Mouse (Mus musculus): ENCODE data around the gene Cdk5rap2. TPM values are rescaled to one million over a fixed set of nuclear protein-coding genes. Genes with fewer than 3 reads are reported as not detected.

Cdk5rap2 gene
- total and polyA plus RNA-seq, 3 experiments, result 10.5 to 15.4 TPM; not detected in 1

DNA sequence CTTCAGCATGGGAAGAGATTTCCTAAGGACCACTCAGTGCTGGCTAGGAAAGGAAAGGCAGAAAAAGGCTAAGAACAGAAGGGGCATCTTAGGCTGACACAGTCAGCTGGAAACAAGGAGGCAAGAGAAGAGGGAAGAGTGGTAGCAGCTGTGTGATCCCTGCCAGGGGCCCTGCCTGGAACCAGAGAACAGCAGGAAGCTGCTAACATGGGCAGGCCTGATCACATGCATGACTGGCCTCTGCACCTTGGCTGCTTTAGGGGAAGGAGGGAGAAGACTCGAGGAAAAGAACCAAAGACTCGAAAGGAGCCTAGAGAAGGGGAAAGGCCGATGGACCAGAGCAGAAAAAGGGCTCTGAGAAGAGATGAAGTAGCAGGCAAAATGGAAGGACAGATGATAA is 188.4 kb downstream of the Cdk5rap2 start:
- Histone ChIP-seq H3K9ac (ENCODE audit: control insufficient read depth, low read depth, low read length, poor library complexity, severe bottlenecking) (no peak overlapping the region), H3K79me2 (ENCODE audit: control insufficient read depth, insufficient read depth, low read length, poor library complexity) (no peaks in the 10 kb centered on the region), H3K4me1 (ENCODE audit: control insufficient read depth in 1 of 2, insufficient read depth in 2 of 2, low read length in 2 of 2) (no peaks in the 10 kb centered on the region; a peak in 1 of 4 replicates), H3K4me3 (ENCODE audit: control insufficient read depth in 1 of 2, insufficient read depth in 1 of 2, low read depth in 2 of 2, low read length in 2 of 2) (no peak overlapping the region), H3K36me3 (ENCODE audit: control insufficient read depth in 1 of 2, insufficient read depth in 2 of 2, low read length in 2 of 2) (no peaks in the 10 kb centered on the region; a peak in 1 of 4 replicates), H3K27me3 (ENCODE audit: control insufficient read depth in 1 of 2, insufficient read depth in 2 of 2, low read length in 2 of 2) (no peaks in the 10 kb centered on the region), H3K9me3 (replicated peaks; ENCODE audit: insufficient read depth, low read length) (no peaks in the 10 kb centered on the region), H3K27ac (ENCODE audit: control insufficient read depth, low read depth, low read length) (no peak overlapping the region)
- DNase-seq (ENCODE audit: low read depth, low spot score), result no peak
- no peak for TF ChIP-seq SIN3A (IDR thresholded peaks at IDR 0.05; ENCODE audit: low read length)
- no peak for TF ChIP-seq HCFC1 (IDR thresholded peaks at IDR 0.05; ENCODE audit: low read depth, low read length)
- TF ChIP-seq TAL1 (IDR thresholded peaks at IDR 0.05; ENCODE audit: low read length), result no peak
- TF ChIP-seq TBP (IDR thresholded peaks at IDR 0.05; ENCODE audit: low read depth, low read length), result no peak
- TF ChIP-seq USF2 (IDR thresholded peaks at IDR 0.05; ENCODE audit: borderline replicate concordance in 1 of 2, insufficient read depth in 1 of 2, low read depth in 1 of 2, low read length in 2 of 2), result no peak
- no peak for TF ChIP-seq NRF1 (IDR thresholded peaks at IDR 0.05; ENCODE audit: insufficient read depth, low read depth, low read length, poor library complexity, severe bottlenecking)
- no peak for TF ChIP-seq GABPA (IDR thresholded peaks at IDR 0.05; ENCODE audit: low read depth, low read length)
- TF ChIP-seq RAD21 (IDR thresholded peaks at IDR 0.05; ENCODE audit: low read depth, low read length), result no peak
- no peak for TF ChIP-seq NELFE (IDR thresholded peaks at IDR 0.05; ENCODE audit: low read depth, low read length)
- no peak for TF ChIP-seq ETS1 (IDR thresholded peaks at IDR 0.05; ENCODE audit: low read depth, low read length)

DNA sequence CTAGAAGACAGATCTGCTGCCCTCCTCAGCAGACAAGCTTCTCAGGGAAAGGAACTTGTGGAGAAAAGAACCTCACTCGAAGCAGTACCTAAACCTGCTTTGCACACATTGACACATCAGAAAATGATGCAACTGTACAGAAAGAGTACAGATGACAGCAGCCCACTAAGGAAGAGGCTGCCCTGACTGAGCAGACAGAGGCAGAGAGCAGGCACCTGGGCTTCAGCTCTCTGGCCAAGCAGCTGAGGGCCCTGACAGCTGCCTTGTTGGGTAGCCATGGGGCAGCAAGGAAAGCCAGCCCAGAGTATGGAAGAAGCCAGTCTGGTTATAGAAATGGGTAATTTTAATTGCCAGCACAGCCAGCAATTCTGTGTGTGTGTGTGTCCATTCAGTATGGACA is 188.9 kb downstream of the Cdk5rap2 start:
- no peaks in the 10 kb centered on the region for H3K27me3 ChIP-seq (ENCODE audit: control insufficient read depth in 1 of 2, insufficient read depth in 2 of 2, low read length in 2 of 2)
- no peak overlapping the region for H3K27ac ChIP-seq (ENCODE audit: control insufficient read depth, low read depth, low read length)
- no peak overlapping the region for H3K4me3 ChIP-seq (ENCODE audit: control insufficient read depth in 1 of 2, insufficient read depth in 1 of 2, low read depth in 2 of 2, low read length in 2 of 2)
- H3K79me2 ChIP-seq (ENCODE audit: control insufficient read depth, insufficient read depth, low read length, poor library complexity), result no peaks in the 10 kb centered on the region
- TF ChIP-seq KAT2A (conservative IDR thresholded peaks at IDR 0.05; ENCODE audit: low read depth, low read length), result no peak
- no peak for TF ChIP-seq ZC3H11A (IDR thresholded peaks at IDR 0.05; ENCODE audit: low read depth, low read length)
- TF ChIP-seq RAD21 (IDR thresholded peaks at IDR 0.05; ENCODE audit: low read depth, low read length), result no peak
- no peak for TF ChIP-seq E2F4 (IDR thresholded peaks at IDR 0.05; ENCODE audit: borderline replicate concordance, low read depth, low read length)
- no peak for TF ChIP-seq POLR2AphosphoS2 (IDR thresholded peaks at IDR 0.05; ENCODE audit: low read length)
- no peak for TF ChIP-seq MAX (IDR thresholded peaks at IDR 0.05; ENCODE audit: low read length)
- no peak for TF ChIP-seq POLR2A (IDR thresholded peaks at IDR 0.05; ENCODE audit: control insufficient read depth in 1 of 2, insufficient read depth in 1 of 2, low read depth in 1 of 2, low read length in 2 of 2, poor library complexity in 1 of 2)
- no peak for TF ChIP-seq CHD2 (IDR thresholded peaks at IDR 0.05; ENCODE audit: low read length)
- TF ChIP-seq ELF1 (IDR thresholded peaks at IDR 0.05; ENCODE audit: low read depth, low read length), result no peak
- TF ChIP-seq BHLHE40 (IDR thresholded peaks at IDR 0.05; ENCODE audit: borderline replicate concordance, low read depth, low read length), result no peak
- TF ChIP-seq TCF12 (IDR thresholded peaks at IDR 0.05; ENCODE audit: low read depth, low read length), result no peak
- no peak for TF ChIP-seq RCOR1 (IDR thresholded peaks at IDR 0.05; ENCODE audit: low read depth, low read length)
- no peak for TF ChIP-seq USF1 (IDR thresholded peaks at IDR 0.05; ENCODE audit: low read depth, low read length)
- no peaks in the 10 kb centered on the region; a peak in 1 of 4 replicates for H3K4me1 ChIP-seq (ENCODE audit: control insufficient read depth in 1 of 2, insufficient read depth in 2 of 2, low read length in 2 of 2)
- no peak overlapping the region for H3K9ac ChIP-seq (ENCODE audit: control insufficient read depth, low read depth, low read length, poor library complexity, severe bottlenecking)
- H3K36me3 ChIP-seq (ENCODE audit: control insufficient read depth in 1 of 2, insufficient read depth in 2 of 2, low read length in 2 of 2), result no peaks in the 10 kb centered on the region; a peak in 1 of 4 replicates
- no peaks in the 10 kb centered on the region for H3K9me3 ChIP-seq (replicated peaks; ENCODE audit: insufficient read depth, low read length)
- peak; percentile 12 for DNase-seq (ENCODE audit: low read depth, low spot score)

Measured in MEL (cell line).